Mouse (Mus musculus): ENCODE results near the gene Vmac. TPM values are rescaled to one million over a fixed set of nuclear protein-coding genes. Genes with fewer than 3 reads are reported as not detected.

Gene Vmac
- total RNA-seq (2021), result 1 to 10 TPM; 5.4 to 5.8 TPM
- long read RNA-seq, experiment 1, partial matches to known transcripts, result 0 of 4 reads
- long read RNA-seq, experiment 1, other reads (novel, unspliced or antisense), result 0 of 4 reads
- long read RNA-seq, experiment 2, partial matches to known transcripts, result 0 of 4 reads
- long read RNA-seq, experiment 2, other reads (novel, unspliced or antisense), result 2 of 4 reads

DNA sequence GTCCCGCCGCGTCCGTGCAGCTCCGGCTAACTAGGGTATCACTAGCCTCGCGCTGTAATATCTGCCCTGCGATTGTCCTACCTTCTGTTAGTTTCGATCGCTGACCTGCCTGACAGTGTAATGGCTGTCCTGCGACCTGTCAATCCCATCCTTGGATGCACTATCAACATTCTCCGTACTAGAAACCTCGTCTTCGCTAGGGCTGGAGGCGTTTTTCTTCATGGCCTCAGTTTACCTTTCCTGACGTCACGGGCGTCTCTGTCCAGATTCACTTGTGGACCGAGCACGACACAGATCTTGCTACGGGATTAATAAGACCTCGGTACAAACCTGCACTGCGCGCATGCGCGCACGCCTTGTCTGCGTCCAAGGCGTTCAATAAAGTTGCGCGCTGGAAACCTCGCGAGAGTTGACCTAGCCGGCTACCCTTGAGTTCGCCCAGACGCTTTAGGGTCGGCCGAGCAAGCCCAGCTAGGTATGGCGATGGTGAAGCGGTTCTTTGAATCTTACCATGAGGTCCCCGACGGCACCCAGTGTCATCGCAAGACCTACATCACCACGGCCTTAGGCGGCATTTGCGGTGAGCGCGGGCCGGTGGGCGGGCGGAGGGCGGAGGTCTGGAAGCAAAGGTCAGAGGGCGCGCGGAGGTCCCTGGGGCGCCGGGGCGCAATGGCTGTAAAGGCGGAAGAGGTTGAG, at the start of gene Vmac, which contains the start of gene Ndufa11:
TSS of gene Vmac (minus strand) at position 660 of the 696 bp plus-strand sequence.
TSS of gene Ndufa11 (plus strand) at position 405 of the 696 bp plus-strand sequence.
- DNase-seq, result peak; percentile 96
- intact Hi-C loops (cut with DNase I; ENCODE audit: low total_unique reads), result no loop called here

- intact Hi-C loops (cut with DNase I; ENCODE audit: low total_unique reads), result no loop called here
- DNase-seq, result no peak
Measured at GRCm38 (mm10) chr17:56766631-56767405, 49.0 kb upstream of the Vmac start.

DNA sequence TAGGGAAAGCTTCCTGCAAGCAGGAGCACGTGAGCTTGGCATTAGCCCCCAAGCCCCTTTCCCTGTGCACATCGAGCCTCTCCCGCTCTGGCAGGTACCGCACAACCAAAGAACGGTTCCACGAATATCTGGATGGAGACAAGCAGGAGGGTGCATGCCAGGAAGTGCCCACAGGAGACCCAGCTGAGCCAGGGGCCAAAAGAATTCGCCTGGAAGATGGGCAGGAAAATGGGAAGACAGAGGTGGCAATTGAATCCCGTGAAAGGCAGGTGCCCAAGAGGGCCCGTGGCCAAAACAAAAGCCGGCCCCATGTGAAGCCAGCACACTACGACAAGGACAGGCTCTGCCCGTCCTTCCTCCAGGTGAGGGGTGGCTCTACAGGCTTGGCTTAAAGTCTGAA, 47.6 kb upstream of the Vmac start:
- intact Hi-C loops (cut with DNase I; ENCODE audit: low total_unique reads), result no loop called here
- DNase-seq, result no peak

- peak; percentile 86 for DNase-seq
- intact Hi-C loops (cut with DNase I; ENCODE audit: low total_unique reads), result no loop called here
Measured at GRCm38 (mm10) chr17:56764474-56765354, 46.9 kb upstream of the Vmac start, which contains the start of gene Dus3l. TSS of gene Dus3l (plus strand) at chr17:56764757.

GRCm38 (mm10) chr17:56763741-56764250, 46.0 kb upstream of the Vmac start:
- intact Hi-C loops (cut with DNase I; ENCODE audit: low total_unique reads), result no loop called here
- no peak for DNase-seq

- intact Hi-C loops (cut with DNase I; ENCODE audit: low total_unique reads), result no loop called here
Measured at GRCm38 (mm10) chr17:56762769-56763731, 45.2 kb upstream of the Vmac start.

GRCm38 (mm10) chr17:56761991-56762410, 44.2 kb upstream of the Vmac start:
- intact Hi-C loops (cut with DNase I; ENCODE audit: low total_unique reads), result no loop called here
- peak; percentile 90 for DNase-seq

More at GRCm38 (mm10) chr17:56762769-56763731, 45.2 kb upstream of the Vmac start:
- no peak for DNase-seq

DNA sequence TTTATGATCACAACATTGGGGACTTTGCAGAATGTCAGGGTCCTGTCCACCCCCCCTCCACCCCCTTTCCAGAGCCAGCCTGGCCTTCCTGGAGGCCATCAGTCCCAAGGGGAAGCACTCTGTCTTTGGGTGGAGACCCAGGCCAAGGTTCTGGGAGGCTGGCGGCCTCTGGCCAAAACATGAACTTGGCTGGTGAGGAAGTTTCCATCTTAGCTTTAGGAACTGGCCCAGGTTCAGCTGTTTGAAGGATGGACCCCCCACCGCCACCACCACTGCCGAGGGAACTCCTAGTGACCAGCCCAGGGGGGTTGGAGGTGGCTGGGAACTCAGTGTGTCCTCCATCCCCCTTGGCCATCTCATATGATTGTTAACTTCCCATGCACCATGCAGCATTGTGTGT, 43.3 kb upstream of the Vmac start:
- DNase-seq, result no peak
- intact Hi-C loops (cut with DNase I; ENCODE audit: low total_unique reads), result no loop called here

DNA sequence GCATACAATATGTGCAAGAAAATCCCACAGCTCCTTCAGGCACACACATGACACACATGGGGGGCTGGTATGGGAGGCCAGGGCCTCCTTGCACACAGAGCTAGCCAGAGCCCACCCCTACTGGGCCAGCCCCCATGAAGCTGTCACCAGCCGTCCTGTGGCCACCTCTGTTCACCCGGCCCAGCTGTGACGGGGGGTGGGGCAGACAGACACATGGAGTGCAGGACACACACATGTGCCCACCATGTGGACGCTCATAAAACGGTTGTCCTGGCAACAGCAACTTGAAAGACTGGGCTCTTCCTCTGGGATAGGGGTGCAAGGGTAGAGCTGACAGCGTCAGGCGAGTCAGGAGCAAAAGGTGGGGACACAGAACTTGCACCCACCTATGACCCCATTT, 41.4 kb upstream of the Vmac start:
- intact Hi-C loops (cut with DNase I; ENCODE audit: low total_unique reads), result loop anchor here (5.0 kb wide), 1 partner anchor 37 kb away; no protein-coding TSS in a partner anchor
- no peak for DNase-seq

- intact Hi-C loops (cut with DNase I; ENCODE audit: low total_unique reads), result loop anchor here (5.0 kb wide), 1 partner anchor 36 kb away; no protein-coding TSS in a partner anchor
- no peak for DNase-seq
Measured at GRCm38 (mm10) chr17:56758132-56758531, 40.3 kb upstream of the Vmac start.

GRCm38 (mm10) chr17:56757416-56758123, 39.7 kb upstream of the Vmac start, which contains the start of gene Nrtn:
TSS of gene Nrtn (minus strand) at chr17:56757530.
- peak; percentile 82 for DNase-seq
- intact Hi-C loops (cut with DNase I; ENCODE audit: low total_unique reads), result loop anchor here (5.0 kb wide), 1 partner anchor 35 kb away; no protein-coding TSS in a partner anchor

DNA sequence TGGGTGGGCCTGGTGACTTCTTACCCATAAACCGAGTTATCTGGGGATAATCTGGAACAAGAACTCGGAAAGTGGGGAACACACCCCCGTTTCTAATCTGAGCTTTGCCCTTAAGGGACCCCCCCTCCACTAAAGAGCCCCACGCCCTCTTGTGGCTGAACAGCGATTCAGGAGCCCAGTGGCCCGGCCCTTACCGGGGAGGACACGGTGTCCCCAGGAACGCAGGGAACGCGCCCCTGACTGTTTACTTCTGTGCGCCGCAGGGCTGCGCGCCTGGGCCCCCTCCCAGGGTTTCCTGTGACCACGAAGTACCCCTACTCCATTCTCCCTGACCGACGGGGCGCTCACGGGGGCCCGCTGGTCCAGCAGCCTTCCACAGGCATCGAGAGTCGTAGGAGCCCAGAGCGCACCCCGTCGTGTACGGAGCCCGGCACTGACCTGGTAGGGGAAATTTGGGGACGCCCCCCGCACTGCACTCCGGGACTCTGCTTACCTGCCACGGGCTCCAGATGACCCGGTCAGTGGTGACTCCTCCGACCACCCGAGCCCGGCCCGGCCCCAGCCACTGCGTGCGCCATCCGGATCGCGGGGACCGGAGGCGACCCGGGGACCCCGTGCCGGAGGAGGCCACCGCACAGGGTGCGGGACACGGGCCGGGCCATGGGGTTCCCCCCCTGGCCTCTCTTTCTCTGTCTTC, 39.0 kb upstream of the Vmac start:
- no peak for DNase-seq
- intact Hi-C loops (cut with DNase I; ENCODE audit: low total_unique reads), result loop anchor here (5.0 kb wide), 1 partner anchor 35 kb away; no protein-coding TSS in a partner anchor

GRCm38 (mm10) chr17:56754271-56755185, 36.7 kb upstream of the Vmac start:
- intact Hi-C loops (cut with DNase I; ENCODE audit: low total_unique reads), result loop anchor here (5.0 kb wide), 1 partner anchor 32 kb away; no protein-coding TSS in a partner anchor
- DNase-seq, result no peak

DNA sequence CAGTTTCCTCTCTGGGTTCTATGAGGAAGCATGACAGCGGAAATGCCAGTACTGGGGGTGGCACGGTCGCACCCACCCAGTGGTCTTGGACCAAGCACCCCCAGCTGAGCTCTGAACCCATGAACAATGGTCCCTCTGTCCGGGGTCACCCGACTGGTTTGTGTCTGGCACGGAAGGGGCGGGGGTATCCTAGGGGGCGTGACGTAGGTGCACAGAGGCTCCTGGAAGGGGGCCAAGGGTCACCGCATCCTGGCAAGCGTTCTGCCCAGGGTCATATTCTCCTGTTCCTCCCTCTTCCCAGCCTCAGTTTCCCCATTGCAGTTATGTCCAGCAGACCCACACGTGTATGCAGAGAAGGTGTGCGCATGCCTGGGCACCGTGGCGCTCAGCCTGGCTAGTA, 35.6 kb upstream of the Vmac start:
- no peak for DNase-seq
- intact Hi-C loops (cut with DNase I; ENCODE audit: low total_unique reads), result no loop called here

- intact Hi-C loops (cut with DNase I; ENCODE audit: low total_unique reads), result no loop called here
- DNase-seq, result no peak
Measured at GRCm38 (mm10) chr17:56751404-56752072, 33.7 kb upstream of the Vmac start.

All from gastrocnemius, postnatal 14 days (tissue).